Mouse (Mus musculus) monocyte, adult 2 months (primary cell): ENCODE data around the gene Gm49711.

ENCODE experiments used
- DNase-seq, 2 experiments: peaks; one replicate each; pipeline ENCODE4 v3.0.0; 2022; ENCODE audit warnings: low spot score in 2 of 2, low read depth in 1 of 2

The Gm49711 gene

DNA sequence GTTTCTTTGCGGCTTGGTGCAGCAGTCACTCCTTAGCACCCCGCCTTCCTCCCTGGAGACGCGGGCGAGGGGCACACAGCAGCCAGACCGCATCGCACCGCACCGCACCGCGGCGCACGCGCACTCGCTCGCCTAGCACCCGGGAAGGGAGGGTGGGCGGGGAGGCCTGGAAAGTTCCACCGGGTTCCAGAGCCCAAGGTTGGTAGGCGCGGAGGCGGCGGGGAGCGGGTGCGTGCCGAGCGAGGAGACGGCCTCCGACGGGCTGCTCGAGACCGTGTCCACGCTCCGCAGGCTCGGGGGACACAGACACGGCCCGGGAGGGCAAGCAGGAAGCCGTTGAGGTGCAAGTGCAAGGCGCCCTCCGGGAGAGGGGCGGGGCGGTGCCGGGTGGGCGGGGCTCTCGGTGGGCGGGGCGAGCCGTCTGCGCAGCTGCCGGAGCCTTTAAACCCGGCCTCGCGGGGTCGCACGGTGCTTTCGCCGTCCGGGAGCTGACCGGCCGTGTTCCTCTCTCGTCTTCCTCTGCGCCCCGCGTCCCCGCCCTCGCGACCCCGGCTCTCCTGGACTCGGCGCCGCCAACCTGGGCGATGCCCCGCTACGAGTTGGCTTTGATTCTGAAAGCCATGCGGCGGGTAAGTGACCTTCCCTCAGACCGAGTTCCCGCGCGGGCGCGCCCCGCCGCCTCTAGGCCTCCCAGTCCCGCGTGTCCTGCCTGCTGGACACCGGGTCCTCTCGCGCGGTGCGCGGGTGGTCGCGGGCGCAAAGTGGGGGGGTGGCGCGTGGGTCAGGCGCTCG, at the start of gene Gm49711, which contains the start of the genes Mrps6 and Slc5a3:
TSS of gene Gm49711 (plus strand) at position 465 of the 792 bp plus-strand sequence.
TSS of gene Mrps6 (plus strand) at position 419 of the 792 bp plus-strand sequence.
TSS of gene Slc5a3 (plus strand) at position 471 of the 792 bp plus-strand sequence.
- peak; percentile 48 to 73 for DNase-seq

DNA sequence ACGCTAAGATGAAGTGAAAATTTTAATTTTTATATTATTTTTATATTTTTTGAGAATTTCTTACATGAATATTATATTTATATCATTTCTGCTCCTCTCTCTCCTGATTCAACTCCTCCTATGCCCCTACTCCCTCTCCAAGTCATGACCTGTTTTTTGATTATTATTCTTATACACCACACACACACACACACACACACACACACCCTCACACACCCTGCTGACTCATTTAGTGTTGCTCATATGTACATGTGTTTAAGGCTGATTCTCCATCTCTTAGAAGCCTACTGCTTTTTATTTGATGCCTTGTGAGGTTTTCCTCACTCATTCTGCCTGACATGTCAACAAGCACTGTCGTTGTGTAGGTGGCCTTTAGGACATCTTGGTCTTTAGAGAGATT, 48.5 kb upstream of the Gm49711 start:
- no peak for DNase-seq

DNA sequence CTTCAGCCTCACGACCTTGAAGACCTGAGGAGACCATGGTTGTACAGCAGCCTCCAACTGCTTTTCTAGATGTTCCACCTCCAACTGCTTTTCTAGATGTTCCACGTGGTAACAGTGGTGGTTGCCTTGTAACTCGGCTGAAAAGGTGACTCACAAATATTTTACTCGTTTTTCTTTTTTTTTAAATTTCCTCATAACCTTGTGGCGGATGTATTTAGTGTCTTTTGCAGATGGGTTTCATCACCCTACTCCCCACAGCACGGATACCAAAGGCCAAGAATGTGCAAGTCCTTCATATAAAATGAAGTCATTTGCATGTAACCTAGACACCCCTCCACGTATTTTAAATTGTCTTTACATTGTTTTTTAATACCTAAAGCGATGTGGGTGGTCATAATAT, 41.3 kb upstream of the Gm49711 start:
- DNase-seq = no peak

DNA sequence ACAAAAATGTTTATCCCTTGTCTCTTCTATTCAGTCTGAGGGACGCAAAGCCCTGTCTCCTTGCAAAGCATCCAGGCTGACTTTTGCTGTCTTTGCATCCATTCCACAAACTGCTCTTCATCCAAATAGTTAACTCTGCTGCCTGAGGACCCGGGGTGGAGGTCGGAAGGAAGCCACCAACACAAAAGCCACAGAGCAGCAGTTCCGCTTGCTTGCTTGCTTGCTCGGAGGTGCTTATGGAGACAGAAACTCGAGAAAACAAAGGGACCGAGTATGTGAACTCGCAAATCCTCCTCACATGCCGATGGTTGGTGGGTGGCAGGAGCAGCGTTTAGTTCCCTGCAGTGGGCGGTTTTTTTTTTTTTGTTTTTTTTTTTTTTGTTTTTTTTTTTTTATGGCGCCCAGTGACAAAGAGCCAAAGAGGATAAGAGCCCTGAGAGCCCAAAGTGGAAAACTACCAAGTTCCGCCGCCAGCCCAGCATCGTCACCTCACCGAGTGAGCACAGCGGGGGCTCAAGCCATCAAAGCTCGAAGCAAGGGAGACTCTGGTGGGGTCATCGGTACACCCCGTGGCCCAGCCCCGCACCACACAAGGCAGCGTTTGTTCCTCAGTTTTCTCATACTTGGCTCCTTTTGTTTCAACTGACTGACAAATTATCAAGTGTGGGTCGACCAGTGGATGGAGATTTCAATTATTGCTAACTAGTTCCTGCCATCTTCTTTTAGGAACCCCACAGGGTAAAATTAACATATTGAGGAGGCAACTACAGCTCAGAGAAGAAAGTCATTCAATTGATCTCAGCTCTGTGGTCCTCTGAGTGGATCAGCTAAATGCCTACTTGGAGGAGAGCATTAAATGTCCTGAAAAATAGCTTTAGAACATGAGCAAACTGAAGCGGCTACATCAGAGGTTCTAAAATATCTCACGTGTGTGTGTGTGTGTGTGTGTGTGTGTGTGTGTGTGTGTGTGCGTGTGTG, 38.7 kb upstream of the Gm49711 start:
- no peak for DNase-seq

DNA sequence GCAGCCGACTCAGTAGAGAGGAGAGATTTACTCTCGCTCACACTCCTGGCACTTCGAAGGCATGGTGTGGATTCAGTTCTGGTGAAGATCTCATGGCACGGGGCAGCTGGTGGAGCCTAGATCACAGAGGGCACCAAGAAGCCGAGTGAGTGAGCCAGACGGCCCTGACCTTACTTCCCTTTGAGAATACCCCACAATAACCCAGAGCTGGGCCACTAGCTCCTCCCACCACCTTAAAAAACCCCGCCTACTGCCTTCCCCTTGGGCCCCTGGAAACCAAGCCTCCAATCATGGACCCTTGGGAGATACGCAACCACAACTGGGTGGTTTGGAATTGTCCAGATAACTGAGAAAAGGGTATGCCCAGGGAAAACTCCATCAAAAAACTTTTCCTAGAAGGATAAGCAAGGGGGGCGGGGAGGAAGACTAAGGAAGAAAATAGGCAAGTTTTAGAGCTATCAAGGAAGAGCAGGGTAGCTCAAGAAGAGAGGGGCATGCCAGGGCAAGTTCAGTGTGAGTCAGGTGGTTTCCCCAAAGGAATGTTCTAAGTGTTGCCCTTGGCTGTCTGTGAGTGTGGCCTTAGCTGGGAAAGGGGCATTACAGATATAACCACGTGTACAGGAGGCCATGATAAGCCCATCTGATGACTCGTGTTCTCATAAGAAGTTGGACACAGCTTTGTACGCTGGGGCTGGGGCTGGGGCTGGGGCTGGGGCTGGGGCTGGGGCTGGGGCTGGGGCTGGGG, 36.3 kb upstream of the Gm49711 start:
- no peak for DNase-seq

DNA sequence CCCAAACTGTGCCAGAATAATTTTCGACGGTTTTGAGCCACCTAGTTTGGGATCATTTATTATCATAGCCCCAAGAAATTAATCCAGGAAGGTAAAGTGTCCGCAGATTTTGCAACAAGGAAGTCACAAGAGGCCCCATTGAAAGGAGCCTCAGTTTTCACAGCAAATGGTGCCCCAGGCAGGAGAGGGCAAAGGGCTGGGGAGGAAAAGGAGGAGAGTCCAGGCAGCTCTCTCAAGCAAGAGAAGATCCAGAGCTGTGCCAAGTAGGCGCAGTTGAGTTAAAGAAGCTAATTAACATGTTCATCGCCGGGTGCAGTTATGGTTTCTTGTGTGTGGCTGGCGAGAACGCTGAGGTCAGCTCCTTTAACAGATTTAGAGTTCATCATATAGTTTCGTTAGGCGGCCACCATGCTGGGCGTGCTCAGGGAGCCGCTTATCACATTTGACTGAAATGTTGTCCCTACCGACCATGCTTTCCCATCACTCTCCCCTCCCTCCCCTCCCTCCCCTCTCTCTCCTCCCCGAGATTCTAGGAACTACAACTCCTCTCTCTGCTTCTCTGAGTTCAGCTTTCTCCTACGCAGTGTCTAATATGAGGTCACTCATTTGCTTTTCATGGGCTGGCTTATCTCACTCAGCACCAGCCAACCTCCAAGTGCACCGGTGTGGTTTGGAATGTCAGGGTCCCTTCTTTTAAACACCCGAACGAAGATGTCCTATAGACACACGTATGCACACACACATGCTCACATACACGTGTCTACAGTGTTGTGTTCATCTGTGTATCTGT, 35.4 kb upstream of the Gm49711 start:
- DNase-seq = no peak

DNA sequence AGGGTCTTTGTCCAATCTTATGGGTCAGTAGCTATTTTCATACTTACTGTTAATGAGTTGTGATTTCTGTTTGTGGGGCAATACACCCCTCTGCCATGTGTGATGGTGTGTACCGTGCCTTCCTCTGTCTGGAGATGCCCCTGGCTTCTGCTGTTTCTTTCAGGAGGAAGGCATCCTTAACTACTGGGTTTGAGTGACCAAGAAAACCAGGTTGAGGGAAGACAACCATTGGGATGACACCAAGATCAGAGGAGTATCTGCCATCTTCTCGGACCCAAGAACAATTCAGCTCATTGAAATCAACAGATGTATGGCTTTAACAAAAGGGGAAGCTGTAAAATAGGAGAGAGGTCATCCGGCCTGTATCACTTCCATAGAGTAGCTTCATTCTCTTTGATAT, 24.8 kb upstream of the Gm49711 start:
- DNase-seq = no peak

DNA sequence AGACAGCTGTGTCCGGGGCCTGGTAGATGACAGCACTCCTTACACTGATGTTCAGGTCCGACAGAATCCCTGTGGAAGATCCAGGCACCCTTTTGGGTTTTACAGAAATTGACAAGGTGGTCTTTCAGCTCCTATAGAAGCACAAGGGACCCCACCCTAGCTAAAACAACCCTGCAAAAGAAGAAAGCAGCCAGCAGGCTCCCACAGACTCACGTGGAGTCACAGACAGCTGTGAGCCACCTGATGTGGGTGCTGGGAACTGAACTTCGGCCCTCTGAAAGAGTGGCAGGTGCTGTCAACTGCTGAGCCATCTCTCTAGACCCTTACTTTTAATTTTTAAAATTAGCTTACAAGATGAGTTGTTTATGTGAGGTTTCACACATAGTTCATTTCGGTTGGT, 23.4 kb upstream of the Gm49711 start:
- DNase-seq = no peak

DNA sequence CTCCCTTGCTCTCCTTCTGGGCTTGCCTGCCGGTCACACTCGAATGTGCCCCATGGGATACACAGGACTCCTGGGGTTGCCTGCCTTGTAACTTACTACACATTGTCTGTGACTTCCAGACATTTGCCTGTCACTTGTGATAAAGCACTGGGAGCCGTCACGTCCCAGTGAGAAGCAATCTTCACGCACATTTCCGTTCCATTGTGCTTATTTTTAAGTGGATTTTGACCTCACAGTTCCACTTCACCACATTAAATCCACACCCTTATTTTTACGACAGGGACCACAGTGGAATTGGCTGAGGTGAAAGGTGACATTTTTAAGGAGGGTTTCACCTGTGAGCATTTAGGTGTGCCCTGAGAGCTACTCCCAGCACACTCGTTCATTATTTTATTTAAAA, 21.4 kb upstream of the Gm49711 start:
- DNase-seq = no peak

DNA sequence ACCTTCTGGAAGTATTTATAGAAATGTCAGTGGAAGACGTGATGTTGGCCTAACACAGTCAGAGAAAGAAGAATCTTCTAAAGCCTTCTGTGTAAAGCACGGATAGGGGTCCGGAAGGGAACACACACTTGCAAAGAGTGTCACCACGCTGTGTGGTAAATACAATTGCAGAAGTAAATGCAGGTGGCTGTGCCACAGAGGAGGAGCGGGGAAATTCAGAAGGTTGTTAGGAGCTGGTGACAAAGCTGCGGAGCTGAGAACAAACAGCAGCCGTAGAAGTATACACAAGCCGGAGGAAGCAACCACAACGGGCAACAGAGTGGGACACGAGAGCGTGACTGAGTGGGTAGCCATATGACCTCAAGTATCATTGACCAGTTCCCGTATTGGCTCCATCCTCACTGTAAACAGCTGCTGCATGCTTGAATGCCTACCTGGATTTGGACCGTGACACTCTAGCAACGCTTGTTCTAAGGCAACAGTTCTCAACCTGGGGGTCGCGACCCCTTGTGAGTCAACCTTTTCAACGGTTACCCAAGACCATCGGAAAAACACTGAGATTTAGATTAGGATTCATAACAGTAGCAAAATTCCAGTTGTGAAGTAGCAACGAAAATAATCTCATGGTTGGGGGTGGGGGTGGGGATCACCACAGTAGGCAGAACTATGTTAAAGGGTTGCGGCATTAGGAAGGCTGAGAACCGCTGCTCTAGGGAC, 20.1 kb upstream of the Gm49711 start:
- DNase-seq = no peak

DNA sequence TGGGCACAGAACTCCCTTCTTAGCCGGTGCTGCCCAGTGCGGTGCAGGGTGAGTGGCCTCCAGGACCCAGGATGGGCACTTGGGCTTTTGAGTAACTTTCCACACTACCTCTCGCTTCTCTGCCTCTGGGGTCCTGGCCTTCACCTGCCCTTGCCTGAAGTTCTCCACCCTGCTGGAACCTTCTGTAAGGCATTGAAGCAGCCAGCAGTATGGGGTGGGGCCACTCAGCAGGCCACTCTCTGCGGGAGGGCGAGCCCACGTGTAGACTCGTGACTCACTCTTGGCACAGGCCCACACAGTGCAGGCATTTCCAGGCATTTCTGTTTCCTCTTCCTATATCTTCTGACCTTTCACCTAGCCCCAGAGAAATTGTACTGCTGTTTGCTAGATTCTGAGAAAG, 18.7 kb upstream of the Gm49711 start:
- no peak for DNase-seq

DNA sequence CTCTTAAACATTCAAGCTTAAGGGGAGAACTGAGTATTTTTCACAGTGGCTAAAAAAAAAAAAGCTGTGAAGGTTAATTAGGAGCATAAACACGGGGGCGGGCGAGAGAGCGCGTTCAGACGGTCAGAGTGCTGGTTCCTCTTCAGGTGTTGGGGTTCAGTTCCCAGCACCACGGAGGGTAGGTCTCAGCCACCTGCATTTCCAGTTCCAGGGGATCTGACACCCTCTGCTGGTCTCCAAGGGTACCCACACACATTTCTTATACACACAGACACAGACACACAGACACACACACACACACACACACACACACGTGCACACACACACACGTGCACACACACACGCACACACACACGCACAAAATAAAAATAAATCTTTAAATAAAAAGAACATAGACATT, 18.1 kb upstream of the Gm49711 start:
- no peak for DNase-seq

DNA sequence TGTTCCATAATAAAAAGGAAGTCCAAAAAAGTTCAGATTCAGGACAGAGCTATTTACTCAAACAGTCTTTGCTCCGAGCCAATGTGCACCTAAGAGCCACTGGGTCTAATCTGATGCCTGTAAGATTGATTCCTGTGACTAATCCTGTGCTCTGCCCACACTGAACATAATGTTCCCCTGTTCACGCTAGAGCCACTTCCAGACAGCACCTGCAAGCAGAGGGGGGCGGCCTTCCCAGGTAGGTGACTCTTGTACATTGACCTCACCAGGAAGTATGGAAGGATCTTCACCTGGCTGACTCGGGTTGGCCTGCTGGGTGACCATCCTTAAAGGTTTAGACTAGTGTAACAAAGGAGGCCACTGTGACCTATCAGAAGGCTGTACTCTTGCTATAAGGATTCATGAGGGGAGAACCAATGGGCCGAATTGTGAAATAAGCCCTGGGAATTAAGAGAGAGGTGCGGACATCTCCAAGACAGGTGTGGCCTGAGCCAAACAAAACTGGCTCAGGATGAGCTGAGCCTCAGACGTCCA, 6.3 kb upstream of the Gm49711 start:
- DNase-seq = no peak

DNA sequence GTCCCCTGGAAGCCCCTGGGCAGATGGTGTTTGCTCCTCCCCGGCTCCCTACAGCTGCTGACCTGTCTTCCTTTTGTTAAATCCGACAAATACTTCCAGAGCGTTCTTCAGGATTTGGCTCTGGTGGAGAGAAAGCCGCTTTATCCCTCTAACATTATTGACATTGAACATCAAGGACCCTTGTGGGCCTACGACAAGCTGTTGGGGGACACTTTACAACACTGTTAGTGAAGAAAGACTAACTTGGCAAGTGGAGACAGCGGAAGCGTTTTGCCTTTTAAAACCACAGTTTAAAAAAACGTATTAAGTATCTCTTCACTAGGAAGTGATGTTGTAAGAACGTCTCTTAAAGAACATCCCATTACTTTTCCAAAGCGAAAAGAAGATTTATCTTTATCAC, 5.5 kb upstream of the Gm49711 start:
- DNase-seq = no peak

DNA sequence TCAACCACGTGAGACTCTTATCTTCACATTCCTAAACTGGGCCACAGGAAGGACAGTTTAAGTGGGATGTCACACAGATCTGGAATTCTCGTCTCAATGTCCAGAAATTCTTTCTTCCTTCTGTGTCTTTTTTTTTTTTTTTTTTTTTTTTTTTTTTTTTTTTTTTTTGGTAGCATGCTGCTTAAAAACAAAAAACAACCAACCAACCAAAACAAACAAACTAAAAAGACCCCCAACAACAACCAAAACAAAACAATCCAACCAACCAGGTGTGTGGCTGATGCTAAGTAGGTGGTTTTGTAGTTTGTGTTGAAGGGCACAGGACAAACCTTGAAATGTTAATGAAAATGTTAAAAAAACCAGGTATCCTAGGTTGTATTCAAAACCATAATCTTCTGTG, 1.4 kb upstream of the Gm49711 start:
- no peak for DNase-seq

DNA sequence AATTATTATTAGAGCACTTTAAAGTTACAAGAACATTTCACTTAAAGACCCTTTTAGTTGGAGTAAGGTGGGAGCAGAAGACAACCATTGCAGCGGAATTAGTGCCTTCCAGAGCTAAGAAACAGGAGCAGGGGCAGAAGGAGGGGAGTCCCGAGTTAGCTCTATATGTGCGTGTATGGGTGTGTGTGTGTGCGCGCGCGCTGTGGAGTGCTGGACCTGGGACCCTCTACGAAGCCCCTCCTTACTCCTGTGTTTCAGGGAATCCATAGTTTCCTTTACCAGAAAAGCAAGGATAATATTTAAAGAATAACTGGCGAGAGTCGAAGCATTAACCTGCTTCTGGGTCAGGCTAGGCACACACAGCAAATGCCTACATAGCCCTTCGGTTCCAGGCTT, 662 bp upstream of the Gm49711 start:
- no peak for DNase-seq

DNA sequence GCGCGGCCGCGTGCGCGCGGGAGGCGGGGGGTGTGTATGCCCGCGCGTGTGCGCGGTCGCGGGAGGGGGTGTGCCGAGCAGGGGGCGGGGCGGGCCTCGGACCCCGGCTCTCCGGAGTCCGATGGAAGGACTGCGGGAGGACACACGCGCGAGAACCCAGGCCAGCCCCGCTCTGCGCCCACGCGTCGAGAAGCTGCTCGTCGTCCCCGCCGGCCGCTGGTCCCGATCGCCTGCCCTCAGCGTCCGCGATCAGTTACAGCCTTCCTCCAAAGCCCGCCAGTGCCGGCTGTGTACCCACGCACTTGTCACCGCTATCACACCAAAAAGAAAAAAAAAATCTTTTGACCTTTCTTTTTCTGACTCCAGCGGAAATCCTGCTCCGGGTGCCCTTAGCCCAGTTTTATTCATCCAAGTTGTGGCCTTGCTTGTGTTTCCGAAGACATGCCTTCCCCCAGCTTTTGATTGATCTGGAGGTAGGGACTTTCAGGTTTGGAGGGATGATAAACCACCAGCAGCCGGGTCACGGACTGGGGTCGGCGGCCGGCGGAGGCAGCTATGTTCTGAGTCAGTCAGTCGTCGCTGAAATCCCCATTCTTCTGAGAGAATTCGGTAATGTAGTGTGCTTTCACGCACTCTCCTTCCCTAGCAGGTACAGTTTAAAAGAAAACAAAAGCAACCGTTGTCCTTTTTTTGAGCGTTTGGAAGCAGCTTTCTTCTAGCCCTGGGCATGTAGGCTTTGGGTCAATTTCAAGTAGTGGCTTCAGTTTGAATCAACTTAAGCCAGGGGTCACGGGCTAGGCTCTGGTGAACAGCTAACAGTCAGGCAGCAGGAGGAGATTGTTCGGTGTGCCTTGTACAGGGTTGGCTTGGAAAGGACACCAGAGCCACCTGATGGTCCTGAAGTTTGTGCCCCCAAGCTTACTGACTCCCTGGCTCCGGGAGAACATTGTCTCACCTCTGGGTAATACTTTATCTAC, 816 bp downstream of the Gm49711 start:
- DNase-seq = no peak

DNA sequence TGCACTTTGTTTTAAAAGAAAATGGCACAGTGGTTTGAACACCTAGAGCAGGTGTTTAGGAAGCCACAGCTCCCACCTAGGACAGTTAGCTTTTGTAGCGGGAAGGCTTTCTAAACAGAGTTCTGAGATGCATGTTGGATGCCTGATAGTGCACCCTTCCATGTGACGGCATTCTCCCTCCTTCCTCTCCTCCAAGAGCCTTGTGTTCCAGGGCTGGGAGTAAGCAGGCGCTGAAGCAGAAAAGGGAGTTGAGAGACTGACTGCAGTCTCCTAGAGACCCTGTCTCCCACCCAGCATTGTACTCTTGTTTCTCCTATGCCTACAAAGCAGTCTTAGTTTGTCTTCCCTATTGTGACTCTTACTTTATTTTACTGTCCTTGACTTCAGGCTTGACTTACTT, 2.1 kb downstream of the Gm49711 start:
- DNase-seq = no peak
